Mouse (Mus musculus): ENCODE data around the gene E130308A19Rik.

Gene E130308A19Rik

GRCm38 (mm10) chr4:59682950-59683349 is 56.9 kb downstream of the E130308A19Rik start:
- no peak for DNase-seq (ENCODE audit: low spot score)

GRCm38 (mm10) chr4:59684306-59684705 is 58.3 kb downstream of the E130308A19Rik start:
- DNase-seq (ENCODE audit: low spot score) = no peak

GRCm38 (mm10) chr4:59686716-59687115 is 60.7 kb downstream of the E130308A19Rik start:
- DNase-seq (ENCODE audit: low spot score) = no peak

GRCm38 (mm10) chr4:59689055-59689454 is 63.0 kb downstream of the E130308A19Rik start:
- no peak for DNase-seq (ENCODE audit: low spot score)

GRCm38 (mm10) chr4:59690145-59690544 is 64.1 kb downstream of the E130308A19Rik start:
- DNase-seq (ENCODE audit: low spot score) = no peak

GRCm38 (mm10) chr4:59696846-59697245 is 70.8 kb downstream of the E130308A19Rik start:
- DNase-seq (ENCODE audit: low spot score) = no peak

- no peak for DNase-seq (ENCODE audit: low spot score)
These were observed 71.9 kb downstream of the E130308A19Rik start for GRCm38 (mm10) chr4:59697869-59698268.

- DNase-seq (ENCODE audit: low spot score) = no peak
These were observed 73.2 kb downstream of the E130308A19Rik start for GRCm38 (mm10) chr4:59699014-59699792.

GRCm38 (mm10) chr4:59709321-59709720 is 83.3 kb downstream of the E130308A19Rik start:
- DNase-seq (ENCODE audit: low spot score) = no peak

- DNase-seq (ENCODE audit: low spot score) = no peak
These were observed 84.9 kb downstream of the E130308A19Rik start for GRCm38 (mm10) chr4:59710736-59711389.

GRCm38 (mm10) chr4:59712451-59712850 is 86.4 kb downstream of the E130308A19Rik start:
- no peak for DNase-seq (ENCODE audit: low spot score)

- DNase-seq (ENCODE audit: low spot score) = no peak
These were observed 86.9 kb downstream of the E130308A19Rik start for GRCm38 (mm10) chr4:59712955-59713354.

- no peak for DNase-seq (ENCODE audit: low spot score)
These were observed 88.5 kb downstream of the E130308A19Rik start for GRCm38 (mm10) chr4:59714472-59714871.

- DNase-seq (ENCODE audit: low spot score) = no peak
These were observed 88.9 kb downstream of the E130308A19Rik start for GRCm38 (mm10) chr4:59714926-59715325.

GRCm38 (mm10) chr4:59715531-59715930 is 89.5 kb downstream of the E130308A19Rik start:
- DNase-seq (ENCODE audit: low spot score) = no peak

GRCm38 (mm10) chr4:59717349-59717748 is 91.3 kb downstream of the E130308A19Rik start:
- DNase-seq (ENCODE audit: low spot score) = no peak

GRCm38 (mm10) chr4:59718542-59718941 is 92.5 kb downstream of the E130308A19Rik start:
- no peak for DNase-seq (ENCODE audit: low spot score)

- no peak for DNase-seq (ENCODE audit: low spot score)
These were observed 93.7 kb downstream of the E130308A19Rik start for GRCm38 (mm10) chr4:59719481-59720355.

- DNase-seq (ENCODE audit: low spot score) = no peak
These were observed 95.8 kb downstream of the E130308A19Rik start for GRCm38 (mm10) chr4:59721811-59722210.

GRCm38 (mm10) chr4:59725579-59725978 is 99.6 kb downstream of the E130308A19Rik start:
- no peak for DNase-seq (ENCODE audit: low spot score)

- DNase-seq (ENCODE audit: low spot score) = no peak
These were observed 100.5 kb downstream of the E130308A19Rik start for GRCm38 (mm10) chr4:59726501-59726900.

GRCm38 (mm10) chr4:59727187-59727877 is 101.3 kb downstream of the E130308A19Rik start:
- DNase-seq (ENCODE audit: low spot score) = no peak

All from ovary, postnatal 14 days (tissue).